Mouse (Mus musculus) ES-E14 (cell line): ENCODE measurements around the gene Fahd1. TPM values are rescaled to one million over a fixed set of nuclear protein-coding genes. Genes with fewer than 3 reads are reported as not detected.

Source experiments
- DNase-seq: peaks from one replicate; pipeline ENCODE4 v3.0.0-alpha.2; 2013; ENCODE audit warnings: low read depth, low spot score
- H3K27ac ChIP-seq: 2 replicates; pipeline ENCODE4 v1.5.1; 2012; ENCODE audit warnings: low read depth, mild to moderate bottlenecking, low read length, moderate library complexity, mixed read lengths; ENCODE audit not compliant: poor library complexity, insufficient read depth, severe bottlenecking
- H3K36me3 ChIP-seq: 2 replicates; pipeline ENCODE4 v1.6.1; 2012; ENCODE audit warnings: mild to moderate bottlenecking, low read length, moderate library complexity, mixed read lengths; ENCODE audit not compliant: control insufficient read depth, poor library complexity, insufficient read depth, severe bottlenecking
- H3K4me1 ChIP-seq, 2 experiments: fragments of 150-350 bp in 1 of 2; sonication (generic) in 1 of 2; 2 replicates each; pipeline ENCODE4 v1.6.1; 2012; ENCODE audit warnings: low read length in 2 of 2, mild to moderate bottlenecking in 1 of 2, mixed read lengths in 1 of 2; ENCODE audit not compliant: control insufficient read depth in 2 of 2, insufficient read depth in 2 of 2, poor library complexity in 1 of 2
- H3K4me3 ChIP-seq, 2 experiments: fragments of 150-350 bp in 1 of 2; sonication (generic) in 1 of 2; 2 replicates each; pipeline ENCODE4 v1.5.1; 2012; ENCODE audit warnings: low read length in 2 of 2, low read depth in 1 of 2, mild to moderate bottlenecking in 1 of 2, mixed read lengths in 1 of 2; ENCODE audit not compliant: insufficient read depth in 1 of 2, poor library complexity in 1 of 2, severe bottlenecking in 1 of 2
- H3K9ac ChIP-seq: 2 replicates; pipeline ENCODE4 v1.6.1; 2012; ENCODE audit warnings: low read depth, mild to moderate bottlenecking, low read length, mixed read lengths; ENCODE audit not compliant: poor library complexity, insufficient read depth, severe bottlenecking
- H3K9me3 ChIP-seq: fragments of 150-350 bp; sonication (generic); 2 replicates; pipeline ENCODE4 v1.6.1; 2012; ENCODE audit warnings: low read depth, mild to moderate bottlenecking, low read length; ENCODE audit not compliant: control insufficient read depth, insufficient read depth
- CHD2 ChIP-seq: IDR thresholded peaks from 2 replicates; pipeline ENCODE4 v1.6.1; 2014; ENCODE audit warnings: mild to moderate bottlenecking, low read depth, low read length, inconsistent platforms
- HCFC1 ChIP-seq: IDR thresholded peaks from 2 replicates; pipeline ENCODE4 v1.6.1; 2012; ENCODE audit warnings: low read length, inconsistent platforms, borderline replicate concordance; ENCODE audit not compliant: insufficient read depth
- MAFK ChIP-seq: IDR thresholded peaks from 2 replicates; pipeline ENCODE4 v1.6.1; 2014; ENCODE audit warnings: mild to moderate bottlenecking, low read depth, low read length, inconsistent platforms; ENCODE audit not compliant: insufficient read depth
- ZC3H11A ChIP-seq: IDR thresholded peaks from 2 replicates; pipeline ENCODE4 v1.6.1; 2012; ENCODE audit warnings: low read depth, mild to moderate bottlenecking, inconsistent platforms, low read length, borderline replicate concordance
- ZNF384 ChIP-seq: IDR thresholded peaks from 2 replicates; pipeline ENCODE4 v1.6.1; 2012; ENCODE audit warnings: low read depth, low read length, inconsistent platforms
- in situ Hi-C, 2 experiments: fragments of 600-800 bp; cut with MboI; formaldehyde crosslinking; loops; one replicate each; pipeline ENCODE4 v1.15.1; 2025; ENCODE audit warnings: low sequenced_read_pairs in 2 of 2, inconsistent platforms in 1 of 2; ENCODE audit not compliant: unreplicated experiment in 2 of 2
- total RNA-seq: library from RNA; depleted of rRNA; stranded (reverse); fragments of 300-350 nt; gene quantifications from 2 replicates; pipeline ENCODE4 v1.2.3, GENCODE M21; 2012

Gene Fahd1
- total RNA-seq, 1 experiment = 9.7 TPM

GRCm38 (mm10) chr17:24896993-24897269 lies 46.8 kb upstream of the Fahd1 start:
- Histone ChIP-seq H3K4me3 (peak overlapping the region; percentile 83 to 88), H3K27ac (no peak overlapping the region), H3K9me3 (no peaks in the 10 kb centered on the region), H3K9ac (peak overlapping the region; percentile 78), H3K36me3 (peaks cover 54% of the 10 kb centered on the region), H3K4me1 (peaks cover 0 to 14% of the 10 kb centered on the region in 2 experiments; a peak in 2 of 4 replicates)
- in situ Hi-C loops = no loop called here
- no peak for DNase-seq
- TF ChIP-seq ZC3H11A (no peak), HCFC1 (no peak), CHD2 (no peak), MAFK (no peak), ZNF384 (no peak)

- no peak for DNase-seq
- peak within 1 kb of the TSS; percentile 3; the same call in 1 of the 2 replicates for H3K27ac ChIP-seq
- in situ Hi-C loops = no loop called here
- no peaks in the 10 kb centered on the region for H3K9me3 ChIP-seq
- peaks cover 0 to 14% of the 10 kb centered on the region in 2 experiments; a peak in 2 of 4 replicates for H3K4me1 ChIP-seq
- peaks cover 53% of the 10 kb centered on the region for H3K36me3 ChIP-seq
- peak within 1 kb of the TSS; percentile 83 to 88 for H3K4me3 ChIP-seq
- H3K9ac ChIP-seq = peak within 1 kb of the TSS; percentile 87
- no peak for TF ChIP-seq ZNF384
These were observed 46.3 kb upstream of the Fahd1 start, which contains the start of gene Nme3 for GRCm38 (mm10) chr17:24896241-24896992. Gene Nme3, plus strand, starts transcription at chr17:24896500.

GRCm38 (mm10) chr17:24895571-24896240 lies 45.5 kb upstream of the Fahd1 start:
- Histone ChIP-seq H3K27ac (no peak overlapping the region), H3K4me1 (peaks cover 0 to 14% of the 10 kb centered on the region in 2 experiments; a peak in 2 of 4 replicates), H3K9ac (peak overlapping the region; percentile 87), H3K4me3 (peak overlapping the region; percentile 83 to 88), H3K36me3 (peaks cover 53% of the 10 kb centered on the region), H3K9me3 (no peaks in the 10 kb centered on the region)
- no peak for DNase-seq
- in situ Hi-C loops = no loop called here
- TF ChIP-seq MAFK = no peak

- peak within 1 kb of the TSS; percentile 3; the same call in 1 of the 2 replicates for H3K27ac ChIP-seq
- TF ChIP-seq ZNF384 (no peak), HCFC1 (peak; percentile 81)
- peak within 1 kb of the TSS; percentile 87 for H3K9ac ChIP-seq
- no peaks in the 10 kb centered on the region for H3K9me3 ChIP-seq
- H3K36me3 ChIP-seq = peaks cover 53% of the 10 kb centered on the region
- H3K4me1 ChIP-seq = peaks cover 0 to 15% of the 10 kb centered on the region in 2 experiments; a peak in 2 of 4 replicates
- peak within 1 kb of the TSS; percentile 83 to 88 for H3K4me3 ChIP-seq
- DNase-seq = no peak
- in situ Hi-C loops = no loop called here
These were observed 44.9 kb upstream of the Fahd1 start, which contains the start of the genes Eme2 and Mrps34 for GRCm38 (mm10) chr17:24894995-24895547. Gene Eme2, minus strand, starts transcription at chr17:24895087. Gene Mrps34, plus strand, starts transcription at chr17:24895116.
